Mouse (Mus musculus) left cerebral cortex, postnatal 36 days (tissue): ENCODE measurements at regions not wholly inside any gene's neighbourhood (a gene's known extent, or its start where the extent isn't known, plus 50 kb on each side); places are given as distances from the start of the nearest gene placed in this dataset.

ENCODE experiments used
- DNase-seq, 2 experiments: peaks; one replicate each; pipeline ENCODE4 v3.0.0; 2021 to 2022; ENCODE audit warnings: low spot score in 2 of 2, mixed read lengths in 1 of 2
- intact Hi-C: fragments of 180-260 bp; cut with DNase I; formaldehyde crosslinking; loops from one replicate; pipeline ENCODE4 v1.15.1; 2025

GRCm38 (mm10) chr1:190527545-190528137 lies 357.1 kb upstream of the Prox1 start:
- DNase-seq: no peak
- intact Hi-C loops: no loop called here

- intact Hi-C loops: no loop called here
- no peak for DNase-seq
These were observed 356.1 kb upstream of the Prox1 start for GRCm38 (mm10) chr1:190526634-190527033.

- DNase-seq: no peak
- intact Hi-C loops: no loop called here
These were observed 355.5 kb upstream of the Prox1 start for GRCm38 (mm10) chr1:190526046-190526445.

- DNase-seq: no peak
- intact Hi-C loops: no loop called here
These were observed 329.6 kb upstream of the Prox1 start for GRCm38 (mm10) chr1:190500106-190500505.

- intact Hi-C loops: no loop called here
- no peak for DNase-seq
These were observed 327.0 kb upstream of the Prox1 start for GRCm38 (mm10) chr1:190497474-190497873.

- intact Hi-C loops: no loop called here
- peak in 1 of 2 experiments; percentile 17 for DNase-seq
These were observed 325.4 kb upstream of the Prox1 start for GRCm38 (mm10) chr1:190495741-190496520.

- intact Hi-C loops: no loop called here
- no peak for DNase-seq
These were observed 316.1 kb upstream of the Prox1 start for GRCm38 (mm10) chr1:190486551-190487104.

GRCm38 (mm10) chr1:190483366-190483765 lies 312.9 kb upstream of the Prox1 start:
- intact Hi-C loops: no loop called here
- no peak for DNase-seq

GRCm38 (mm10) chr1:190481071-190481470 lies 310.6 kb upstream of the Prox1 start:
- DNase-seq: no peak
- intact Hi-C loops: no loop called here

- intact Hi-C loops: no loop called here
- DNase-seq: no peak
These were observed 310.1 kb upstream of the Prox1 start for GRCm38 (mm10) chr1:190480601-190481000.

GRCm38 (mm10) chr1:190472761-190473160 lies 302.2 kb upstream of the Prox1 start:
- intact Hi-C loops: no loop called here
- no peak for DNase-seq

GRCm38 (mm10) chr1:190470336-190470735 lies 299.8 kb upstream of the Prox1 start:
- intact Hi-C loops: no loop called here
- DNase-seq: no peak

GRCm38 (mm10) chr1:190457541-190458061 lies 287.1 kb upstream of the Prox1 start:
- intact Hi-C loops: no loop called here
- no peak for DNase-seq

GRCm38 (mm10) chr1:190453549-190453948 lies 283.0 kb upstream of the Prox1 start:
- intact Hi-C loops: no loop called here
- no peak for DNase-seq

- DNase-seq: no peak
- intact Hi-C loops: no loop called here
These were observed 281.8 kb upstream of the Prox1 start for GRCm38 (mm10) chr1:190452115-190452842.

GRCm38 (mm10) chr1:190448263-190448662 lies 277.7 kb upstream of the Prox1 start:
- no peak for DNase-seq
- intact Hi-C loops: no loop called here

GRCm38 (mm10) chr1:190447253-190447652 lies 276.7 kb upstream of the Prox1 start:
- no peak for DNase-seq
- intact Hi-C loops: no loop called here

- intact Hi-C loops: no loop called here
- DNase-seq: no peak
These were observed 276.2 kb upstream of the Prox1 start for GRCm38 (mm10) chr1:190446676-190447075.

GRCm38 (mm10) chr1:190444366-190444765 lies 273.9 kb upstream of the Prox1 start:
- DNase-seq: no peak
- intact Hi-C loops: no loop called here

GRCm38 (mm10) chr1:190443234-190443633 lies 272.7 kb upstream of the Prox1 start:
- DNase-seq: no peak

More at GRCm38 (mm10) chr1:190443234-190443633, 272.7 kb upstream of the Prox1 start:
- intact Hi-C loops: no loop called here
